Mouse (Mus musculus) R1 (cell line): ENCODE measurements around the gene Cdk5rap3.
A peak's percentile ranks its signal among the peaks of the same experiment; 100 is the strongest.

ENCODE experiments used
- DNase-seq: peaks from one replicate; pipeline ENCODE4 v3.0.0-alpha.2; 2018; ENCODE audit warnings: low read depth, low spot score

The Cdk5rap3 gene

DNA sequence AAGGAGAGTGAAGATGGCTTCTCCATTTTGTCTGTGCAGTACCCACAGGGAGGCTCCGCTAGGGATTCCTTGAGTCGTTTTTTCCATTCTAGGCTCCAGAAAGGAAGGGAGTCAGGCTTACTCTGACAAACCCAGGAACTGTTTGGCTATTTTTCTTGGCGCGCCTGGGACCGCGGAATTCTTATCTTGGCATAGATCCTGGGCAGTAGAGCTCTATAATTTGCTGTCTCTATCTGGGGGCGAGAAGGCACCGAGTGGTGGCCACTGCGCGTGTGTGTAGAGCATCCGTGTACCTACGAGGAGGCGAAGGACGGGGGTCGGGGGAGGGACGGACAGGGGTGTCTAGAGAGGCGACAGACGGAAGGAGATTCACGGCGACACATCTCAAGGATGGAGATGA is 54.9 kb downstream of the Cdk5rap3 start:
- peak; percentile 32 for DNase-seq

DNA sequence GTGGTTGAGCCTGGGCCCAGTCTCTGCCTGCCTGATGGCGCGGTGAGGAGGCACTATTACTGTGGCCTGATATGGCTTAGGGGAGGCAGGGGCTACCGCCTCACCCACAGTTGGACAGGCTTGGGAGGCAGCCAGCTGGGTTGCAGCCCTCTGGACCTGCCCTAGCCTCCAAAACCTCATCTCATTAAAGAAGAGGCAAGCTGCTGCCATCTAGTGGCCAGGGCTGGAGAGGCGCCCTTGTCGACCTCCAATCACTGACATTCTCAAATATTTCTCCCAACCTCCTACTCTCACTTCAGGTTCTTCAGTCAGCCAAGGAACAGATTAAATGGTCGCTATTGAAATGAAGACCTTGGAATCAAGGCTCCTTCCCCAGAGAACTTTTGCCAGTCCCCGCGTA is 55.7 kb downstream of the Cdk5rap3 start:
- peak; percentile 83 for DNase-seq

DNA sequence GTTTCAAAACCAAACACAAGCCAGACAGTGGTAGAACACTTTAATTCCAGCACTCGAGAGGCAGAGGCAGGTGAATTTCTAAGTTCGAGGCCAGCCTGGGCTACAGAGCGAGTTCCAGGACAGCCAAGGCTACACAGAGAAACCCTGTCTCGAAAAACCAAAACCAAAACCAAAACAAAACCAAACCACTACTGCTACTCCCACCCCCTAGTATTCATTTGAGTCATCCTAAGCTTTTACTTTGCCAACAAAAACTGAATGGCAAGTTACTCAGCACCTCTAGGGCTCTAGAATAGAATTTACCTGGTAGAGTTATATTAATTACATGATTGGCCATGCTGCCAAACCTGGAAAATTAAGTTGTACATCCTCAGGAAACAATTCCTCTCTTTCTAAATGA is 56.7 kb downstream of the Cdk5rap3 start:
- no peak for DNase-seq

DNA sequence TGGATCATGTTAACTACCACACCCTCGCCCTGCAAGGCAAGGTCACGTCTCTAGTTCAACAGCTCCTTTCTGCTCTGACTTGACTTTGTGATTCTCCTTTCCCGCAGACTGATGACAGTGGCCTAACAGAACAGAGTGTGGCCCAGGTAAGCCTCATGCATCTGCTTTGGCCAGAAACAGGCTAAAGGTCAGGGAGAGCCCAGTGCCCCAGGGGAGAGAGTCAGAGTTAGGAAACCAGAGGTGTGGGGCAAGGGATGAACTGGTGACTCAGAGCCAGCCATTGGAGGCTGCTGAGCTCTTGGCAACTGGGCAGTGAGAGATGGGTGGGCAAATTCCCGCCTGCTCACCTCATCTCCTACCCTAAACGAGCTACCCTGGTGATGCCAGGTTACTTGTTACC is 58.9 kb downstream of the Cdk5rap3 start:
- no peak for DNase-seq
